Mouse (Mus musculus): ENCODE measurements around the gene Tns4.

The Tns4 gene

DNA sequence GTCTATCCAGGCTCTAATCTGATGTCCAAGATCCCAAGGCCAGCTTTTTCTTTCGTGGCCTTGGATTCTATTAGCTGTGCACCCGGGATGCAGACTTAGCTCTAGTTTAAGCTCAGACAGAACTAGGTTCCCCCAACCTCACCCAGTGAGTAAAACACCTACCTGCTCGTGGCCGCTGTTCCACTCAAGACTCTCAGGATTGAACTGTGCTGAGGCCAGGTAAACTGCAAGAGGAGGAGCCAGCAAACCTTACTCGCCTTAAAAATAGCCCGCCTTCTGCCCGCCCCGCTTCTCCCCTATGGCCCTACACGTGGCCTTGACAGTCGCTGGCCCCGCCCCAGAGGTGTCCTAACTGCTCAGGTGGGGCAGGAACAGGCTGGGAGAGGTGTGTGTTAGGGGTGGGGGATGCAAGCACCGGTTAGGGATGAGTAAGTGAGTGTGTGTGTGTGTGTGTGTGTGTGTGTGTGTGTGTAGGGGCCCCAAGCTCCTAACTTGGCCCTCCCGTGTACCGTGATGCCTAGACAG lies at the start of gene Tns4:
TSS of gene Tns4 (minus strand) at position 230 of the 525 bp plus-strand sequence.
- no peak for DNase-seq (ENCODE audit: low read depth, low spot score)

DNA sequence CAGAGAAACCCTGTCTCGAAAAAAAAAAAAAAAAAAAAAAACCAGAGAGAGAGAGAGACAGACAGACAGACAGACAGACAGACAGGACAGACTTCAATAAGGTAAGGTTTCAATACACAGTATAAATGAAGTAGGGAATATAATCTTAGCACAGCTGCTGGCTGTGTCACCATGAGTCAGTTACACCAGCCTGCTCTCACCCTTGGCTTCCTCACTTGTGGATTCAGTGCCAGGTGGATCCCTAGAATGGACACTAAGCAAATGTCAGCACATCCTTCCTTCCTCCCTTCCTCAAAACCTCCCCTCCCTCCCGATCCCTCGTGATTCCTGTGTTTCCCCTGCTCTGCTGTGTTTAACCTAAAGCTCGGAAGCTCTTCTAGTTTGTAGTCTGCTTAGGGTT lies 48.3 kb upstream of the Tns4 start:
- DNase-seq (ENCODE audit: low read depth, low spot score): no peak

DNA sequence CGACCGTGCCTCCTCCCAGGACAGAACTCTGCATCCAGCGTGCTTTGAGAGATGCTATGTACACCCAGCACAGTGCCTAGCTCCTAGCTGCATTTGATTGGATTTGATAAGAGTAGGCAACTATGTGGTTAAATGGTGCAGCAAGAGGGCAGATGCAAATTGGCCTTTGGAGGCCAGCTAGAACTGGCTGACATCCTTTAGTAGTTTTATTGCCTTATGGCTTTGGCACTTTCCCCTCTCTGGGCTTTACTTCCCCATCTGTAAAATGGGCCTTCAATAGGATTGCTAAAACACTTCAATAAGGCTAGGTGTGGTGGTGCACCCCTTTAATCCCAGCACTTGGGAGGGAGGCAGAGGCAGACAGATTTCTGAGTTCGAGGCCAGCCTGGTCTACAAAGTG lies 47.9 kb upstream of the Tns4 start:
- no peak for DNase-seq (ENCODE audit: low read depth, low spot score)

DNA sequence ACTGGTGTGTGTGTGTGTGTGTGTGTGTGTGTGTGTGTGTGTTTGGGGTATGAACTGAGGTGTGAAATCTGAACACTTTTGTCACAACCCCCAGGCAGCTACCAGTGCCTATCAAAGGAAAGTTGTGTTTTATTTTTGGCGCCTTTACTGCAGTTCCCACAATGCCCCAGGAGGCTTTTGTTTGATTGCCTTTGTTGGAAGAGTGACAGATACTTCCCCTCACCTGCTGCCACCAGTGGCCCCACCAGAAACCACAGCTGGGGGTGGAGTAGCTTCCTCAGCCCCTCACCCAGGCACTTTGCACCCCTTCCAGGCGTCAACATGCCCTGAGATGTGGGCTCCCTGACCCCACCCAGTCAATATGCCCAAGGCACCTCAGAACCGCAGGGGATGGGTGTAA lies 47.3 kb upstream of the Tns4 start:
- no peak for DNase-seq (ENCODE audit: low read depth, low spot score)

DNA sequence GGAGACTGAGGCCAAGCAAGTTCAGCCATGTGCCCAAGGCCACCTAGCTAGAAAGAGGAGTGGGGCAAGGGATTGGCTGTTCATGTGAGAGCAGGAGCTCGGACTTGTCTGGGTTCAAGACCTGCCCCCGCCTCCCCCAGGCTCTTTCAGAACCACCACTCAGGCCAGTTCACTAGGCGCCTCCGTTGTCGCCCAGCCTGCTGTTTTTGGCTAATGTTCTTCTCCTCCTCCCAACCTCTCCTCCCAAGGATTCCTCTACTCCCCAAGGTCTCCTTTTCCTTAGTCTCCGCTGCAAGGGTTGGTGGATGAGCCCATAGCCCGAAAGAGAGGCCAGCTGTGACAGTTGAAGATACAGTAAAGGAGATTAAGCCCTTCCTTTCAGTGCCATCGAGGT lies 45.9 kb upstream of the Tns4 start:
- no peak for DNase-seq (ENCODE audit: low read depth, low spot score)

DNA sequence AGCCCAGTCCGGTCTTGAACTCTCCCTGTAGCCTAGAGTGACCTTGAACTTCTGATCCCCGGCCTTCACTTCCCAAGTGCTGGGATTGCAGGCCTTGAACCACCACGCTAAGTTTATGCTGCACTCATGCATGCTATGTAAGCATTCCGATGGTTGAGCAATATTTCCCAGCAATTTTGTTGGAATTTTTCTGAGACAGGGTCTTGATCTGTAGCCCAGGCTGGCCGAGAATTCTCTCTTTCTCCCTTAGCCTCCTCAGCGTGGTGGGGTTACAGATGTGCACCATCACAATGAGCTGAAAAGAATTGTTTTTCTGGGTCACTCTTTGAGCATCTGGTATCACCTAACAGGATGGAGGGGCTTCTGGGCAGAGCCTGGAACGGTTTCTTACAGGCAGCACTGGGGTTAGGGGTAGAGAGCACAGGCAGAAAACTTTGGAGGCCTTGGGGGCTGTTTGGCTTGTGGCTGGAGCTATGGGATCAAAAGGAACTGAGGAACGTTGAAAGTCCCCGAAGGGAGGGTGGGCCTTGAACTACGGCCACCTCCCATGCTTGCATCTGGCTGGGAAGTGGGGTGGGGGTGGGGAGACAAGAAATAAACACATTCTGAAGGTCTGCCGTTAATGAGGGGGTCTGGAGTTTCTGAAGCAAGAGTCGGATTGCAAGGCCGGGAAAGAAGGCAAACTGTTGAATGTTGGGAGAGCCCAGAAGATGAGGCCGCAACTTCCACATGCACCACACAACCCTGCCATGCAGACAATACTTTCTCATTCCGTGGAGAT lies 45.4 kb upstream of the Tns4 start:
- no peak for DNase-seq (ENCODE audit: low read depth, low spot score)

DNA sequence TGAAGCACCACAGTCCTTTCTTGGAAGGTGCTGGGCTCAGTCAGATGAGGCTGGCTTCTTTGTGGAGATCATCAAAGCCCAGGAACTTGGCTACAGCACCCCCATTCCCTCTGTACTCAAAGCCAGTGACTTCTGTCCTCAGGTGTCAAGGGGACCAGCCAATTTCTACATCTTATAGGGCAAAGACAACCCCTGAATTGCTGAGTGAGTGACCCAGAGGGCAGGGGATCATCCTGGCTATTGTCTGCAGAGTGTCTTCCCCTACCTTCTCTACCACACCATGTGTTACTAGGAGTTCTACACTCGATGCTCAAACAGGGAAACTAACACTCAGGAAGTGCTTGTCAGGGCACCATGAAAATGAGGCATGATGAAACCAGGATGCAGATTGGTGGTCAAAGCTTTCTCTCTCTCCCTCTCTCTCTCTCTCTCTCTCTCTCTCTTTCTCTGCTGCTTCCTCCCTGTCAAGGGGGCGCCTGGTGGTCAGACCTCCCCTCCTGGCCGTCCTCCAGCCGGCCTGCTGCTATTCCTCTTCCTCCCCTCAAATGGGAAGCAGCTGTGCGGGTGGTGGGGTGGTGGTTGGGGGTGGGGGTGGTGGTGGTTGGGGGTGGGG lies 44.3 kb upstream of the Tns4 start:
- no peak for DNase-seq (ENCODE audit: low read depth, low spot score)

DNA sequence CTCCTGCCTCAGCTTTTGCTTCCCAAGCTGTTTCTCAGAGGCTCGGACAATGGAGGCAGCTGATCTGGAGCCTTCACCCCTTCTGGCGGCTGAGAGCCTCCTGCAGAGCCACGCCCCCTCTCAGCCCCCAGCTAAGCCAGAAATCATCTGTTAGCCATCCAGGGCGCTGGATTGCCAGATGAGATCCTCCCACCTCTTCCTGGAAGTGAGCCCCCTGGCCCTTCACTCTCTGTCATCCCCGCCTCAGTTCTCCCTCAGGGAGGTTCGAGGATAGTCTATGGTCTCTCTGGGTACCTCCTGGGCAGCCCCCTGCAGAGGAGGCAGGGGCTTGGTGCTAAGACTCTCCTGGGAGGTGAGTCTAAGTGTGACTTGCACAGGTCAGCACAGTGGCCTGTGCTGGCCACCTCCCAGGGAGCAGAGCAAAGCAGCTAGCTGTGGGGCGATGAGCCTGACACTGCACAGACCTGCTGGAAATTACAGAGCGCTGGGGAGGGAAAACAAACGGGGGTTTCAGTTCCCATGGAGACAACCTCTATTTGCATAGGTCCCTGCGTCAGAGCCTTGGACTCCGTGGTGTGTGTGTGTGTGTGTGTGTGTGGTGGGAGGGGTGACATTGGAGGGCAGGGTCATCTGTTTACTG lies 43.1 kb upstream of the Tns4 start:
- DNase-seq (ENCODE audit: low read depth, low spot score): peak; percentile 63

DNA sequence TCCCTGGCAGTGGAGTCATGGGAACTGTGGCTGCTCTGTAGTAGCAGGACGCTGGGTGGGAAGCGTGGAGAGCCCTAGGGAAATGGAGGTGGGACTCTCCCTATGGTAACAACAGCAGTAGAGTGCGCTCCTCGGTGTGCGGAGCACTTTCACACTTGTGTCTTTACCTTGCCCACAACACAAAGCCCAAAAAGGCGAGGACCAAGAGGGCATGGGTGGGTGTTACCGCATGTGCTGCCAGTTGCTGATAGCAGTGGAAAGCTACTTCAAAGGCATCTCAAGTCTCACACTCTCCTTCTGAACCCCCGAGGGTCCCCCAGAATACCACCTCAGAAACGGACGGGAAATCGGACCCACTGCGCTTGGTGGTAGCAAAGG lies 42.3 kb upstream of the Tns4 start:
- DNase-seq (ENCODE audit: low read depth, low spot score): no peak

DNA sequence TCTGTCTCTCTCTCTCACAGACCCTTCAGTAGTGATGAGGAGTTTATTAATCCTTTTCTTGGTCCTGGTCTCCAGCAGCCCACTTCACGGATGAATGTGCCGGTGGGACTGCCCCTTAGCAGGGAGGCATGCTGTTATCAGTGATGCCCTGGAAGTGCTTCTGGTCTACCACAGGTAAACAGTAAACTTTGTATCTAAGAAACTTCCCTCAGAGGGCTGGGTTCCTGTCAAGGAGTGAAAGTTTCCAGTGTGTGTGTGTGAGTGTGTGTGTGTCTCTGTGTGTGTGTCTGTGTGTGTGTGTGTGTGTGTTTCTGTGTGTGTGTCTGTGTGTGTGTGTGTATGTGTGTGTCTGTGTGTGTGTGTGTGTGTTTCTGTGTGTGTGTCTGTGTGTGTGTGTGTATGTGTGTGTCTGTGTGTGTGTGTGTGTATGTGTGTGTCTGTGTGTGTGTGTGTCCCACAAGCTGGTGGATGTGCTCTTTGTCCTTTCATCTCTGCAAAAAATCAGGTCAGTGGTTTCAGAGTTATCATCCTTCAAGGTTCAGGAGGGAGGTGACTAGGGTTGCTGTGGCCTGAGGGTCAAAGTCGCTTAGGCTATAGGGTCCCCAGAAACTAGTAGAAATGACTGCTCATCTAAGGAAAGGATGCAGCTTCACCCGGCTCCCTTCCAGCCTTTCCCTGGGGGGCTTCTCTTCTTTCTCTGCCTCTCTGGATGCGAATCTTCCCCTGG lies 41.8 kb upstream of the Tns4 start:
- no peak for DNase-seq (ENCODE audit: low read depth, low spot score)

DNA sequence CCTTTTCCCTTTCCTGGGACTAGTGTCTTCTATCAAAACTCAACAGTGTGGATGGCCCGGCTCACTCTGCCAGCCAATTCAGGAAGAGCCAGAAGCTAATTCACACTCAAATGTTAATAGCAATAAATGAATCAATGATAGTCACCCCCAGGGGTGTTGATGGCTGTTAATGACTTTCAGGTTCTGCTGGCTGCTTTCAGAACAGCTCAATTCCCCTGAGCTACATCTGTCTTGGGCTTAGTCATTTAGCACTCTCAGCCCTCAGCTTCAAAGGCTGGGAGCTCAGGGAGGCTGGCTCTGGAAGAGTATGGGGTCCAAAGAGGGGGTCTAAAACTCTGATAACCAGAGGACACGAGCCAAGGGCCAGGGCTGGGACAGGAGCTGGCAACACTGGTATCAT lies 40.2 kb upstream of the Tns4 start:
- DNase-seq (ENCODE audit: low read depth, low spot score): no peak

DNA sequence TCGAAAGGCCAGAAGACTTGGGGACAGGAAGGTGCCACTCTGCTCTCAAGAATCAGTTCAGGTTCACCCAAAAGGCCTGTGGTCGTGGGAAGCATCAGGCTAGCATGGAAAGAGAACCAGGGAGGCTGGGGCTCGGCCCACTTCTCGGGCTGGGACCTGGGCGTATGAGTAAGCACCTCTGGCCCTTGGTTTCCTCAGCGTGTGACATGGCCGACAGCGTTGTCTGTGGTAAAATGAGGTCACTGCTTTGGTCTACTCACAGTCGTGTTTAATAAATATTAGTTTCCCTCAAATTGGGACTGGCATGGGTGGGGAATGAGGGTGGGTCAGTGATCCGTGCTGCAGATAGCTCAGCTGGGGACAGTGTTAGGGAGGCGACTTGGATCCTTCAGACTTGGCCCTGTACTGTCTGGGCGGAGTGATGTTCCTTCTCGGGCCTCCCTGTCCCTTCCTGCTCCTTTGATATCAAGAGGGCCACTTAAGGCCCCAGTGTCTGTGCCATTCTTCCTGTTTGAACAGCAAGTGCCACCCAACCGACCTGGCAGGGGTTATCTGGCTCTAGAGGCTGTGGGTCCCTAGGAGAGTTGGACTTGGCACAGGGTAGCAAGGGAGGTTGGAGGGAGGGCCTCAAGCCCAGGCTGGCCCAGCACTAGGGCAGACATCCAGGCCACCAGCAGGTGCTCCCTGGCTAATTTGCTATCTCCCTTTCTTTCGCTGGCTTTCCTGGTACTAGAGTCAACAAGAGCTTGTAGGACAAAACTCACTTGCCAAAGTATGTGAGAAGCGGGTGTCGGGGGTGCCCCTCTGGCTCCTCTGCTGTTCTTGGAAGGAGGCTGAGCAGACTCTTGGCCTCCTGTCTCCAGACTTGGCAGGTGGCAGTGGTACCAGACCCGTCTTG lies 38.9 kb upstream of the Tns4 start:
- no peak for DNase-seq (ENCODE audit: low read depth, low spot score)

DNA sequence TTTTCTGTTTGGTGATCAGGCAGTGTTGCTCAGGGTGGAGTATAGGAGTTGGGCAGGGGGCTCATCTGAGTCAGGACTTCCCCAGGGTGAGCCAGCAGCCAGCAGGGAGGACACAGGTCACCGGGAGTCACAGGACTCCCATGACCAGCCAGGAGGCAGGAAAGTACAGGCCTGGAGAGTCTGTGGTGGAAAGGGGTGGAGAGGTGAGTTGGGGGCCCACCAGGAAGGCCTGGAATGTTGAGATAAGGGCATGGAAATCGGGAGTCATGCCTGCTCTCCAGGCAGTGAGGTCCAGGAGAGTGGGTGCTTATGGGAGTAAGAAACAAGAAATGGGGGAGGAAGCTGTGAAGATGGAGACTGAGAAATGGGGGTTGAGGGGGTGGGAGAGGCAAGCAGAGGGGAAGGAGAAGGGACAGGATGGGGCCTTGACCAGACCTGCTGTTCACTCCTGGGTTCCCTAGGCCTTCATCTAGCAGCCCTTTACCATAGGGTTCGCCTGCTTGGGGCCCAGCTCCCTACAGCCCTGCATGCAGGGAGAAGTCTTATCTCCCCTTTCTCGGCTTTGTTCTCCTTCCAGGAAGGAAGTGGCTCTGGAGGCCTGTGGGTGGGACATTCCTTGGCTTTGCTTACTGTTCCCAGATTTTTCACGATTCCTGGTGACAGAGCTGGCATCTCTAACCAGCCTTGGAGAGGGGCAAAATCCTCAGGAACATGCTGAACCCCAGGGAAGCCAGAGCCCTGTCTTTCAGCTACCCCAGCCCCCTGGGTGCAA lies 37.6 kb upstream of the Tns4 start:
- no peak for DNase-seq (ENCODE audit: low read depth, low spot score)

DNA sequence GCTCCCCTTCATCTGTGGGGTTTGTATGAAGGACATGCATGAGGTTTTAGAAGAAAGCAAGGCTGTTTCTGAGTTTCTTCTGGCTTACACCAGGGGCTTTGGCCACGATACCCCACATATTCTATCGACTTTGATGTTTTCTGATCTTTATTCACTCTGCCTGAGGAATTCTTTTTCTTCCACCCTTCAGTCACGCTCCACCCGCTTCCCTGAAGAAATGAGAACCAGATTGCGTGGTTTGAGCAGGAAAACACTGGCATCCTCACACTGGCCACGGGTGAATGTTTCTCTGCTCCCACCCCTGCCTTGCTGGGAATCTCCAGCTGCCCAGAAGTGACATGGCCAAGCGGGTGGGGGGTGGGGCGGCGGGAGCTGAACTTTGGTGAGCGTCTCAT lies 35.5 kb upstream of the Tns4 start:
- no peak for DNase-seq (ENCODE audit: low read depth, low spot score)

DNA sequence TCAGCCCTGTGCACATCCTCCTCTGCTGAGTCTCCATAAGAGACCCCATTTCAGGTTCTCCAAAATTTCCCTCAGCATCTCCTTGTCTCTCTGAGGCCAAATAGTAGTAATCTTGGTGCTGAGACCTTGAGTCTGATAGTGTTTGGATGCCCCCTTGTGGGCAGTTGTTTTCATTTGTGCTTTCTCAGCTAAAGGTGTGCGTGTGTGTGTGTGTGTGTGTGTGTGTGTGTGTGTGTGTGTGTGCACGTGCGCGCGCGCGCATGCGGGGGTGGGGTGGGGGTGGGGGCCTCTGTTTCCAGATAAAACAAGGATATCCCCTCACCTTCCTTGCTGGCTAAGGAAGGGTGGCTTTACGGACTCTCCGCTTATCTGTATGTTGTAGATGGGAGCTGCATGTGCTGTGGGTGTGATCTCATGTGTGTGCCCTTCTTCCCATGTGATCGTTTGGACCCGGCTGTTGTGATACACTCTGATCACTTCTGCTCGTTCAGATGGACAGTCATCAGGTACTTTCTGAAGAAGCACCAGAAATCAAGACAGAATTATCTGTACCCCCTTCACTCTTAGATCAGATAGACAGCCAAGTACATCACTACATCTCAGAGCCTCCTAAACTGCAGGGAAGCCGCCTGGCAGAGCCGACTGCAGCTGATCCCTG lies 35.0 kb upstream of the Tns4 start:
- peak; percentile 73 for DNase-seq (ENCODE audit: low read depth, low spot score)

DNA sequence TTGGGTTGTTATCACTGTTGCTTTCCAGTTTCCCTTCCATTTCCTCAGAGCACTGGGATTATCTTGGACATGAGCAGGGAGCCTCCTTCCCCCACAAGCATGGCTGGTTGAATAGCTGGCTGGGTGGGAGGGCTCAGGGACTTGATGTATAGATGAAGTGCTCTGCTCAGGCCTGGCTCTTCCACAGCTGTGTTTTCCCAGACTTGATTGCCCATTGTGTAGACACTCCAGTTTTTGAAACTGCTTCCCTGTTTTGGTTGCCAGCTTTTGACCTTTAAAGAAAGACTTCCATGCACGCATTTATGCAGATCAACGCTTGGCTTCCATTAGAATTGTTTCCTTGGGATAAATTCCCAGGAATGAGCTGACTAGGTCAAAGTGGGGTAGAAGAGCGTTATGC lies 33.6 kb upstream of the Tns4 start:
- no peak for DNase-seq (ENCODE audit: low read depth, low spot score)

DNA sequence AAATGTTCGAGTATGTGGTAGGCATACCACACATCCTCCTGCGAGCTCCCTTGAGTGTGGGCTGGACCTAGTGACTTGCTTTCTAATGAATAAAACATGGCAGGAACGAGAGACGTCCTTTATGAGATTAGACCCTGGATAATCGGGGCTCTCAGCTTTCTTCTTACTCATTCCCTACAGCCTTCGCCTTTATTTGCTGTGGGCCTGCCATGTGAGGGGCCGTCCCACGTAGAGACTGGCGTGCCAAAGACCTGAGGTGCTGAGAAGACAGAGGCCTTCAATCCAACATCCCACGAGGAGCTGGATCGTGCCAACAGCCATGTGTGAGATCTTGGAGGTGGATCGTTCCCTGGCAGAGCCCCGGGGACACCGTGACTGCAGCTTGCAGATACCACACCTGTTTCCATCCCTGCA lies 32.1 kb upstream of the Tns4 start:
- DNase-seq (ENCODE audit: low read depth, low spot score): no peak

DNA sequence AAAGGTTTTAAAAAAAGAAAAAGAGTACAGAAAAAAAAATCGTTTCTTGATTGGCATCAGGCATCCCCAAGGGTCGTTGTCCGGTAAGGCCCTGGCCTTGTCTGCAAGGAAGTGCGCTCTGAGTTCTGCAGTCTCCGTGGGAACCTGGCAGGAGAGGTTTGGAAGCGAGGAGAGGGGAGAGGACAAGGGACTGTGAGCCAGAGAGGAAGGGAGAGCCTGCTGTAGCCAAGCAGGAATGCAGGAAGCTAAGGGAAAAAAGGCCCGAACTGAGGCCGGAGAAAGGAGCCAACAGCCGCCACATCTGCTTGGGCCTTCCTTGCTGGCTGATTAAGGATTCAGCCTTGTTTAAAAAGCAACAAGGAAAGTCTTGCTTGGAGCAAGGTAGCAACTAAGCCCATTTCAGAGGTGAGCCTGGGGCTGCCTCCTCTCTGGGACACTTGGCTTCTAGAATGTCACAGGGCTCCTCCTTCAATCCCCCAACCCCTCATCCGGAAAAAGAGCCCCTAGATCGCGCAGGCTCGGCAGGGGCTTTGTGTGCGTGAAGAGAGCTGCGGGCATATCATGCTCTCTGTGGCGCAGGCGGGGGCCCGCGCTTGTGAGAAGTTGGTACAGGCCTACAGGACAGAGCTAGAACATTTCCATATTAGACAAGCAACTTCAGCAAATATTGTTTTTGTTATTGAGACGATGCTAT lies 31.6 kb upstream of the Tns4 start:
- no peak for DNase-seq (ENCODE audit: low read depth, low spot score)

DNA sequence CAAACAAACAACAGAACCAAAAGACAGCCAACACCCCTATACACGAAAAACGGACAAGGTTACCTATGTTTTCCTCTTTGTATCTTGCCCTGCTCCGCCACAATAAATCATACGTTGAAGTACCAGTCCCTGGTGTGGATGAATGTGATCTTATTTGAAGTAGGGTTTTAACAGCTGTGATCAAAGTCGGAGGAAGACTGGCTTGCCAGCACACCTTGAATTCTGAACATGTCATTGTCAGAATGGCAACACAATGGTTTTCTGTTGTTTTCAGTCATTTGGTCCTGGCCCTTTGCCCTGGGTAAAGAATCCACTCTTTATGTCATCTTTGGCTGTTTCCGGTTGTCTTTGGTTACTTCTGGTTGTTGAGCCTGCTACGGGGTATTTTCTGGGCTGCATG lies 29.9 kb upstream of the Tns4 start:
- DNase-seq (ENCODE audit: low read depth, low spot score): no peak
